Mouse (Mus musculus) embryonic facial prominence, embryonic 14.5 days (tissue): Measurements from ENCODE around the gene Siglecg. TPM values are rescaled to one million over a fixed set of nuclear protein-coding genes. Genes with fewer than 3 reads are reported as not detected.

ENCODE experiments used
- ATAC-seq: fragments of 200-750 bp; cut with Nextera tagmentation; 2 replicates; pipeline ENCODE4 v1.8.0; 2017; ENCODE audit warnings: low read depth, moderate number of reproducible peaks, moderate TSS enrichment
- DNase-seq: peaks from one replicate; pipeline ENCODE4 v3.0.0-alpha.2; 2015; ENCODE audit warnings: low spot score
- H3K27ac ChIP-seq: fragments of 300-500 bp; sonication (generic); replicated peaks from 2 replicates; pipeline ENCODE4 v1.5.1; 2014; ENCODE audit warnings: low read depth, mild to moderate bottlenecking, low read length, moderate library complexity
- H3K27me3 ChIP-seq: fragments of 300-500 bp; sonication (generic); replicated peaks from 2 replicates; pipeline ENCODE4 v1.6.1; 2014; ENCODE audit warnings: low read length; ENCODE audit not compliant: control insufficient read depth, insufficient read depth
- H3K36me3 ChIP-seq: fragments of 300-500 bp; sonication (generic); 2 replicates; pipeline ENCODE4 v1.6.1; 2014; ENCODE audit warnings: low read length, mixed read lengths; ENCODE audit not compliant: control insufficient read depth, insufficient read depth
- H3K4me1 ChIP-seq: fragments of 300-500 bp; sonication (generic); 2 replicates; pipeline ENCODE4 v1.6.1; 2014; ENCODE audit warnings: antibody characterized with exemption, low read length; ENCODE audit not compliant: control insufficient read depth, insufficient read depth
- H3K4me2 ChIP-seq: fragments of 300-500 bp; sonication (generic); 2 replicates; pipeline ENCODE4 v1.6.1; 2014; ENCODE audit warnings: low read depth, mild to moderate bottlenecking, low read length, moderate library complexity, mixed read lengths
- H3K4me3 ChIP-seq: fragments of 300-500 bp; sonication (generic); 2 replicates; pipeline ENCODE4 v1.5.1; 2014; ENCODE audit warnings: low read depth, mild to moderate bottlenecking, low read length
- H3K9ac ChIP-seq: fragments of 300-500 bp; sonication (generic); 2 replicates; pipeline ENCODE4 v1.6.1; 2014; ENCODE audit warnings: low read depth, mild to moderate bottlenecking, low read length, moderate library complexity, mixed read lengths
- H3K9me3 ChIP-seq: fragments of 300-500 bp; sonication (generic); 2 replicates; pipeline ENCODE4 v1.6.1; 2016; ENCODE audit warnings: low read length; ENCODE audit not compliant: control insufficient read depth
- WGBS: fragments of 180-500 bp; shearing (Covaris S2); extraction: QIAGEN DNeasy Blood & Tissue Kit; methylation state at CpG from one replicate; pipeline ENCODE4 v1.1.7; 2014; 5-methylcytosine and 5-hydroxymethylcytosine counted together
- polyA plus RNA-seq: library from polyadenylated mRNA; unstranded; fragments of >200 nt; fragmentation: Nextera tagmentation; extraction: Ambion mirVana; gene quantifications from 2 replicates; pipeline ENCODE4 v1.2.1, GENCODE M21; 2014

The Siglecg gene
- polyA plus RNA-seq, 1 experiment from 2014 or later = 0.17 TPM

GRCm38 (mm10) chr7:43436341-43437255 lies 28.6 kb downstream of the Siglecg start, which contains the start of gene Nkg7:
Nkg7 (plus strand) TSS chr7:43437073.
- Histone ChIP-seq H3K4me3 (no peak within 1 kb of the TSS), H3K9ac (no peak within 1 kb of the TSS), H3K4me1 (no peaks in the 10 kb centered on the region), H3K27ac (no peak within 1 kb of the TSS), H3K27me3 (no peaks in the 10 kb centered on the region), H3K4me2 (no peak within 1 kb of the TSS), H3K9me3 (no peaks in the 10 kb centered on the region), H3K36me3 (no peaks in the 10 kb centered on the region)
- DNase-seq = no peak
- no peak for ATAC-seq
- 76% methylated on average over 10 of the region's 10 CpGs for WGBS

- ATAC-seq = no peak
- Histone ChIP-seq H3K36me3 (no peaks in the 10 kb centered on the region), H3K4me2 (no peak overlapping the region), H3K4me1 (peaks cover 4% of the 10 kb centered on the region; the same call in 1 of the 2 replicates), H3K27ac (no peak overlapping the region), H3K27me3 (no peaks in the 10 kb centered on the region), H3K4me3 (no peak overlapping the region), H3K9ac (no peak overlapping the region), H3K9me3 (no peaks in the 10 kb centered on the region)
- DNase-seq = no peak
- 79% methylated on average over 4 of the region's 4 CpGs for WGBS
These were observed 30.6 kb downstream of the Siglecg start for GRCm38 (mm10) chr7:43438611-43439010.

GRCm38 (mm10) chr7:43440482-43440881 lies 32.5 kb downstream of the Siglecg start, which contains the start of gene Cldnd2:
Cldnd2 (plus strand) TSS chr7:43440782.
- H3K27ac ChIP-seq = no peak within 1 kb of the TSS
- DNase-seq (no peak), ATAC-seq (no peak)
- no peaks in the 10 kb centered on the region for H3K9me3 ChIP-seq
- 85% methylated on average over 5 of the region's 6 CpGs for WGBS
- H3K9ac ChIP-seq = no peak within 1 kb of the TSS
- no peak within 1 kb of the TSS for H3K4me2 ChIP-seq
- no peaks in the 10 kb centered on the region for H3K27me3 ChIP-seq
- H3K4me3 ChIP-seq = no peak within 1 kb of the TSS
- H3K36me3 ChIP-seq = no peaks in the 10 kb centered on the region
- H3K4me1 ChIP-seq = peaks cover 12% of the 10 kb centered on the region

GRCm38 (mm10) chr7:43441071-43441470 lies 33.1 kb downstream of the Siglecg start:
- H3K9me3 ChIP-seq = no peaks in the 10 kb centered on the region
- DNase-seq (no peak), ATAC-seq (no peak)
- no peak overlapping the region for H3K4me2 ChIP-seq
- WGBS = 84% methylated on average over 3 of the region's 3 CpGs
- no peak overlapping the region for H3K9ac ChIP-seq
- peaks cover 12% of the 10 kb centered on the region for H3K4me1 ChIP-seq
- no peaks in the 10 kb centered on the region for H3K27me3 ChIP-seq
- no peak overlapping the region for H3K4me3 ChIP-seq
- no peaks in the 10 kb centered on the region for H3K36me3 ChIP-seq
- H3K27ac ChIP-seq = no peak overlapping the region

- Histone ChIP-seq H3K27me3 (no peaks in the 10 kb centered on the region), H3K36me3 (no peaks in the 10 kb centered on the region), H3K9ac (peak overlapping the region; percentile 65), H3K4me2 (peak overlapping the region; percentile 76), H3K4me3 (peak overlapping the region; percentile 56), H3K9me3 (no peaks in the 10 kb centered on the region), H3K4me1 (peaks cover 12% of the 10 kb centered on the region), H3K27ac (peak overlapping the region; percentile 96)
- peak; percentile 13 for DNase-seq
- ATAC-seq = no peak
- 16% methylated on average over 9 of the region's 9 CpGs for WGBS
These were observed 34.7 kb downstream of the Siglecg start for GRCm38 (mm10) chr7:43442684-43443083.

- ATAC-seq (peak; percentile 92), DNase-seq (peak; percentile 87)
- under 1% methylated on average over 36 of the region's 36 CpGs for WGBS
These were observed 35.3 kb downstream of the Siglecg start for GRCm38 (mm10) chr7:43443126-43443916.

GRCm38 (mm10) chr7:43443917-43444293 lies 35.9 kb downstream of the Siglecg start, which contains the start of the genes Etfb and Gm45233:
Etfb (plus strand) TSS chr7:43444083.
Gm45233 (plus strand) TSS chr7:43444128.
- H3K4me2 ChIP-seq = peak within 1 kb of the TSS; percentile 76
- H3K36me3 ChIP-seq = no peaks in the 10 kb centered on the region
- no peaks in the 10 kb centered on the region for H3K27me3 ChIP-seq
- ATAC-seq = peak; percentile 98
- peak within 1 kb of the TSS; percentile 96 for H3K27ac ChIP-seq
- peak within 1 kb of the TSS; percentile 69 for H3K9ac ChIP-seq
- peak within 1 kb of the TSS; percentile 56 for H3K4me3 ChIP-seq
- DNase-seq = peak; percentile 98
- no peaks in the 10 kb centered on the region for H3K9me3 ChIP-seq
- peaks cover 12% of the 10 kb centered on the region for H3K4me1 ChIP-seq
- 0% methylated on average over 27 of the region's 27 CpGs for WGBS

More at GRCm38 (mm10) chr7:43443126-43443916, 35.3 kb downstream of the Siglecg start:
- Histone ChIP-seq H3K27me3 (no peaks in the 10 kb centered on the region), H3K27ac (peak overlapping the region; percentile 96), H3K9me3 (no peaks in the 10 kb centered on the region), H3K36me3 (no peaks in the 10 kb centered on the region), H3K4me1 (peaks cover 12% of the 10 kb centered on the region), H3K9ac (peak overlapping the region; percentile 65), H3K4me2 (peak overlapping the region; percentile 76), H3K4me3 (peak overlapping the region; percentile 56)

- no peak overlapping the region for H3K4me3 ChIP-seq
- no peaks in the 10 kb centered on the region for H3K9me3 ChIP-seq
- no peak overlapping the region for H3K9ac ChIP-seq
- no peaks in the 10 kb centered on the region for H3K27me3 ChIP-seq
- ATAC-seq (no peak), DNase-seq (no peak)
- H3K4me1 ChIP-seq = peaks cover 10% of the 10 kb centered on the region
- no peak overlapping the region for H3K4me2 ChIP-seq
- peaks cover 7% of the 10 kb centered on the region for H3K36me3 ChIP-seq
- WGBS = 89% methylated on average over 4 of the region's 4 CpGs
- H3K27ac ChIP-seq = no peak overlapping the region
These were observed 39.8 kb downstream of the Siglecg start for GRCm38 (mm10) chr7:43447801-43448200.
